Mouse (Mus musculus): ENCODE results near the gene Lhfp.
A peak's percentile ranks its signal among the peaks of the same experiment; 100 is the strongest.
"Not testable (repeated sequence)": the region's sequence is repeated elsewhere in the genome, so short reads cannot be mapped to it uniquely, and the experiment has no call there.

The Lhfp gene

GRCm38 (mm10) chr3:53101711-53102110, 60.4 kb downstream of the Lhfp start:
- DNase-seq, result no peak

GRCm38 (mm10) chr3:53102131-53102756, 60.9 kb downstream of the Lhfp start:
- no peak for DNase-seq

- no peak for DNase-seq
These were observed 61.4 kb downstream of the Lhfp start for GRCm38 (mm10) chr3:53102757-53103153.

- DNase-seq, result no peak
These were observed 67.5 kb downstream of the Lhfp start for GRCm38 (mm10) chr3:53108594-53109373.

- DNase-seq, result no peak
These were observed 68.6 kb downstream of the Lhfp start for GRCm38 (mm10) chr3:53109879-53110278.

GRCm38 (mm10) chr3:53112048-53112447, 70.7 kb downstream of the Lhfp start:
- no peak for DNase-seq

GRCm38 (mm10) chr3:53118755-53119154, 77.4 kb downstream of the Lhfp start:
- DNase-seq, result not testable (repeated sequence)

- DNase-seq, result no peak
These were observed 78.7 kb downstream of the Lhfp start for GRCm38 (mm10) chr3:53119978-53120377.

GRCm38 (mm10) chr3:53125495-53125894, 84.2 kb downstream of the Lhfp start:
- DNase-seq, result no peak

- no peak for DNase-seq
These were observed 97.5 kb downstream of the Lhfp start for GRCm38 (mm10) chr3:53138785-53139184.

- no peak for DNase-seq
These were observed 97.9 kb downstream of the Lhfp start for GRCm38 (mm10) chr3:53139205-53139604.

- no peak for DNase-seq
These were observed 98.3 kb downstream of the Lhfp start for GRCm38 (mm10) chr3:53139642-53140041.

- DNase-seq, result peak; percentile 70
These were observed 101.2 kb downstream of the Lhfp start for GRCm38 (mm10) chr3:53142528-53142927.

GRCm38 (mm10) chr3:53145526-53145925, 104.2 kb downstream of the Lhfp start:
- DNase-seq, result peak; percentile 74

- no peak for DNase-seq
These were observed 104.6 kb downstream of the Lhfp start for GRCm38 (mm10) chr3:53145946-53146345.

- DNase-seq, result no peak
These were observed 105.7 kb downstream of the Lhfp start for GRCm38 (mm10) chr3:53147001-53147400.

- DNase-seq, result peak; percentile 74
These were observed 107.4 kb downstream of the Lhfp start for GRCm38 (mm10) chr3:53148751-53149150.

GRCm38 (mm10) chr3:53149625-53150320, 108.4 kb downstream of the Lhfp start:
- peak; percentile 95 for DNase-seq

- DNase-seq, result no peak
These were observed 109.8 kb downstream of the Lhfp start for GRCm38 (mm10) chr3:53151081-53151480.

GRCm38 (mm10) chr3:53151607-53152006, 110.3 kb downstream of the Lhfp start:
- no peak for DNase-seq

GRCm38 (mm10) chr3:53161963-53162362, 120.6 kb downstream of the Lhfp start:
- DNase-seq, result no peak

- peak; percentile 85 for DNase-seq
These were observed 124.0 kb downstream of the Lhfp start for GRCm38 (mm10) chr3:53165281-53165680.

GRCm38 (mm10) chr3:53166001-53166400, 124.7 kb downstream of the Lhfp start:
- no peak for DNase-seq

- no peak for DNase-seq
These were observed 128.2 kb downstream of the Lhfp start for GRCm38 (mm10) chr3:53169486-53169885.
